Mouse (Mus musculus) right cerebral cortex, postnatal 14 days (tissue): Measurements from ENCODE around the gene Col25a1.

Experiments used
- DNase-seq: peaks from one replicate; pipeline ENCODE4 v3.0.0; 2022

Gene Col25a1

GRCm38 (mm10) chr3:130256610-130257009, 125.3 kb downstream of the Col25a1 start:
- DNase-seq: no peak

GRCm38 (mm10) chr3:130259670-130260069, 128.4 kb downstream of the Col25a1 start:
- no peak for DNase-seq

- no peak for DNase-seq
These were observed 129.0 kb downstream of the Col25a1 start for GRCm38 (mm10) chr3:130260316-130260715.

GRCm38 (mm10) chr3:130265104-130265503, 133.8 kb downstream of the Col25a1 start:
- no peak for DNase-seq

- no peak for DNase-seq
These were observed 139.2 kb downstream of the Col25a1 start for GRCm38 (mm10) chr3:130270509-130270908.

GRCm38 (mm10) chr3:130273949-130274348, 142.6 kb downstream of the Col25a1 start:
- DNase-seq: no peak

GRCm38 (mm10) chr3:130278298-130279050, 147.2 kb downstream of the Col25a1 start:
- DNase-seq: no peak

- no peak for DNase-seq
These were observed 151.9 kb downstream of the Col25a1 start for GRCm38 (mm10) chr3:130283011-130283760.

- no peak for DNase-seq
These were observed 156.8 kb downstream of the Col25a1 start for GRCm38 (mm10) chr3:130288102-130288501.

GRCm38 (mm10) chr3:130288756-130289155, 157.5 kb downstream of the Col25a1 start:
- no peak for DNase-seq

- DNase-seq: no peak
These were observed 157.9 kb downstream of the Col25a1 start for GRCm38 (mm10) chr3:130289220-130289619.

- no peak for DNase-seq
These were observed 158.9 kb downstream of the Col25a1 start for GRCm38 (mm10) chr3:130290175-130290574.

- DNase-seq: no peak
These were observed 159.4 kb downstream of the Col25a1 start for GRCm38 (mm10) chr3:130290672-130291071.

GRCm38 (mm10) chr3:130291926-130292325, 160.6 kb downstream of the Col25a1 start:
- no peak for DNase-seq

- DNase-seq: no peak
These were observed 169.2 kb downstream of the Col25a1 start for GRCm38 (mm10) chr3:130300530-130300929.

GRCm38 (mm10) chr3:130303597-130303996, 172.3 kb downstream of the Col25a1 start:
- DNase-seq: no peak

GRCm38 (mm10) chr3:130304827-130305226, 173.5 kb downstream of the Col25a1 start:
- no peak for DNase-seq

- no peak for DNase-seq
These were observed 174.4 kb downstream of the Col25a1 start for GRCm38 (mm10) chr3:130305686-130306085.

- DNase-seq: no peak
These were observed 178.0 kb downstream of the Col25a1 start for GRCm38 (mm10) chr3:130309277-130309676.

- no peak for DNase-seq
These were observed 179.5 kb downstream of the Col25a1 start for GRCm38 (mm10) chr3:130310694-130311305.

- DNase-seq: no peak
These were observed 181.9 kb downstream of the Col25a1 start for GRCm38 (mm10) chr3:130313246-130313645.

GRCm38 (mm10) chr3:130327039-130328015, 196.0 kb downstream of the Col25a1 start:
- DNase-seq: no peak

GRCm38 (mm10) chr3:130328909-130329308, 197.6 kb downstream of the Col25a1 start:
- no peak for DNase-seq
